Comparison of ENCODE assay signal across 10 mouse cellular contexts in the genomic region with DNA sequence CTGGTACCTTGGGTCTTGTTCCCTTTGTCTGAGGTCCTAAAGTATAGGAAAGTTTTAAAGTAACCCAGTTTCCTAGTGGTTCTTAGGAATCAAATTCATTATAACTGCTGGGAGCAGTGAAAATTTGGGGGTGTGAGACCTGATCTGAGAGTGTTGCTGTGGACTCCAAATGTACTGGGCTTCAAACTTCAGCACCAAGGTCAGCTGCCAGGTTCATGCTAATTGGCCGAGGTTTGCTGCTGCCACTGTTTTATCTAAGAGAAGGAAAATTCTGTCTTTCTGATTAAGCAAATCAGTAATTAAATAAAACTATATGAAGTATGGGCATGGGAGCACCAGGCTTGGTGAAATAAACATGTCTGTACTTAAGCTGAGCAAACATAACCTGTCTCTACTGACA.
A peak's percentile ranks its signal among the peaks of the same experiment; 100 is the strongest.
DNase-seq lines count a peak whose midpoint lies in the region; ATAC-seq lines count a peak whose summit lies in the region.
"Had no signal": no experiment of that assay in that cellular context is flagged by ENCODE, and none has a peak within 500 bp of the region (broad histone marks: within the 10 kb centered on the region; RNA-seq: fewer than 3 reads in every experiment).

No protein-coding gene starts in this region.

- H3K9ac ChIP-seq in liver, embryonic 12.5 days, result no peak overlapping the region
- H3K9ac ChIP-seq: heart, embryonic 15.5 days had no signal

- no peak overlapping the region for H3K27ac ChIP-seq in liver, embryonic 12.5 days
- H3K27ac ChIP-seq: heart, embryonic 15.5 days had no signal

- no peak overlapping the region for H3K4me2 ChIP-seq in liver, embryonic 12.5 days
- H3K4me2 ChIP-seq: heart, embryonic 15.5 days had no signal

- no peak overlapping the region for H3K4me3 ChIP-seq in liver, embryonic 12.5 days
- H3K4me3 ChIP-seq: heart, embryonic 15.5 days had no signal

- 4% methylated on average over 1 of the region's 1 CpGs for WGBS in liver, embryonic 12.5 days (ENCODE audit: insufficient replicate concordance)

- no peaks in the 10 kb centered on the region for H3K4me1 ChIP-seq in liver, embryonic 12.5 days
- H3K4me1 ChIP-seq: heart, embryonic 15.5 days had no signal

- ATAC-seq in liver, embryonic 12.5 days, result no peak

- H3K27me3 ChIP-seq in liver, embryonic 12.5 days (replicated peaks), result no peaks in the 10 kb centered on the region
- H3K27me3 ChIP-seq: heart, embryonic 15.5 days had no signal

- no peaks in the 10 kb centered on the region for H3K9me3 ChIP-seq in liver, embryonic 12.5 days (replicated peaks)
- H3K9me3 ChIP-seq: heart, embryonic 15.5 days had no signal

- no peaks in the 10 kb centered on the region for H3K36me3 ChIP-seq in liver, embryonic 12.5 days
- H3K36me3 ChIP-seq: heart, embryonic 15.5 days had no signal

- peak; percentile 19 for DNase-seq in adrenal gland, postnatal 25 days
- no peak for DNase-seq in adrenal gland, adult 8-10 months
- peak; percentile 16 for DNase-seq in liver
- DNase-seq in ZHBTc4 (ENCODE audit: low read depth, low spot score), result peak; percentile 35
- peak; percentile 43 for DNase-seq in mesoderm, embryonic 11.5 days (ENCODE audit: low read depth, low spot score)
- DNase-seq in right cerebral cortex, postnatal 4 days, result no peak
- DNase-seq in cerebellum, adult 18-20 months, result no peak
- DNase-seq: cerebellum, postnatal 25 days had no signal

Comparison
In these comparisons a context has a peak if more than half of its experiments do, and no peak if none do; other contexts are left out.
1. DNase-seq: peak in adrenal gland, postnatal 25 days (single experiment), liver (single experiment), ZHBTc4 (single experiment) and mesoderm, embryonic 11.5 days (single experiment); none in adrenal gland, adult 8-10 months (single experiment), right cerebral cortex, postnatal 4 days (single experiment) and cerebellum, adult 18-20 months (0 of 2).